ENCODE assay signal across 33 mouse cellular contexts in the genomic region with DNA sequence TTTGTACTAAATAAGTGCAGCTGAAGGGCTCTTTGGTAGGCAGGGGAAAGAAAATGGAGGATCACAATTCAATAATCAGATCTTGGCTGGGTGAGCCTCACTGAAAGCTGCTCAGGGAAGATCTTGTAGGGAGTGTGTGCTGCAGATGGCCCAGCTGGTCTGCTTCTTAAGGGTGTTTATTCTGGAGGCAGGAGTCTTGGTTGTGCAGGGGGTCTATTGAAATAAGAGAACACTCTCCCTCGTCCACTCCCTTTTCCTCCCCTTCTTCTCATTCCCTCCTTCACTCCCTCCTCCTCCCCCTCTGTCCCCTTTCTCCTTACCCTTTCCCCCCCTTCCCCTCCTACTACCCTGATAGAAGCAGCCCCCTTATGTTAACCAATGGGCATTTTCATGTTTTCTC.
"Had no signal": no experiment of that assay in that cellular context is flagged by ENCODE, and none has a peak within 500 bp of the region (broad histone marks: within the 10 kb centered on the region; RNA-seq: fewer than 3 reads in every experiment).

No protein-coding gene starts in this region.

- H3K4me3 ChIP-seq: heart, adult 2 months; heart, embryonic 10.5 days; heart, embryonic 12.5 days; heart, embryonic 13.5 days; heart, embryonic 15.5 days; hindbrain, embryonic 10.5 days; hindbrain, embryonic 12.5 days; hindbrain, embryonic 13.5 days; hindbrain, embryonic 15.5 days; intestine, embryonic 15.5 days; layer of hippocampus, adult 2 months; left cerebral cortex, adult 2 months had no signal

- H3K4me1 ChIP-seq: heart, embryonic 10.5 days; heart, embryonic 15.5 days; intestine, embryonic 15.5 days had no signal

- H3K27me3 ChIP-seq: heart, embryonic 12.5 days; heart, embryonic 13.5 days; heart, embryonic 15.5 days; hindbrain, embryonic 12.5 days; hindbrain, embryonic 13.5 days; hindbrain, embryonic 15.5 days; intestine, embryonic 15.5 days had no signal

- DNase-seq: heart, adult 18-20 months; heart, adult 2 months; heart, postnatal 10 days; heart, postnatal 14 days; heart, postnatal 36 days; heart, postnatal 4 days; kidney, adult 11 months; kidney, adult 18-20 months; kidney, adult 2 months; kidney, adult 9 months; kidney, postnatal 10 days; kidney, postnatal 14 days; kidney, postnatal 25 days; kidney, postnatal 36 days; layer of hippocampus, adult 9-11 months; layer of hippocampus, postnatal 36 days had no signal

- ATAC-seq: hindbrain, postnatal 0 days; inflammation-experienced regulatory T-cells, adult 6 months; intestine, embryonic 15.5 days; intestine, embryonic 16.5 days; intestine, postnatal 0 days had no signal

- H3K4me2 ChIP-seq: heart, embryonic 11.5 days; heart, embryonic 12.5 days; heart, embryonic 13.5 days; heart, embryonic 15.5 days; hindbrain, embryonic 12.5 days; hindbrain, embryonic 13.5 days; hindbrain, embryonic 14.5 days; hindbrain, embryonic 15.5 days; intestine, embryonic 15.5 days had no signal

- H3K36me3 ChIP-seq: heart, embryonic 10.5 days; heart, embryonic 12.5 days; heart, embryonic 13.5 days; heart, embryonic 15.5 days; hindbrain, embryonic 10.5 days; hindbrain, embryonic 12.5 days; hindbrain, embryonic 13.5 days; hindbrain, embryonic 15.5 days; intestine, embryonic 15.5 days had no signal

- H3K9ac ChIP-seq: heart, embryonic 12.5 days; heart, embryonic 13.5 days; heart, embryonic 15.5 days; hindbrain, embryonic 12.5 days; hindbrain, embryonic 13.5 days; hindbrain, embryonic 14.5 days; hindbrain, embryonic 15.5 days; intestine, embryonic 15.5 days had no signal

- H3K9me3 ChIP-seq: heart, embryonic 10.5 days; heart, embryonic 12.5 days; heart, embryonic 13.5 days; heart, embryonic 15.5 days; hindbrain, embryonic 10.5 days; hindbrain, embryonic 12.5 days; hindbrain, embryonic 13.5 days; hindbrain, embryonic 15.5 days; intestine, embryonic 15.5 days had no signal

- H3K27ac ChIP-seq: heart, adult 2 months; heart, embryonic 10.5 days; heart, embryonic 13.5 days; heart, embryonic 15.5 days; hindbrain, embryonic 10.5 days; hindbrain, embryonic 12.5 days; hindbrain, embryonic 13.5 days; hindbrain, embryonic 14.5 days; hindbrain, embryonic 15.5 days; hindbrain, postnatal 0 days; intestine, embryonic 15.5 days; layer of hippocampus, adult 2 months; left cerebral cortex, adult 2 months had no signal
